Mouse (Mus musculus) lung, embryonic 16.5 days (tissue): ENCODE results near the gene Mybpc3. TPM values are rescaled to one million over a fixed set of nuclear protein-coding genes. Genes with fewer than 3 reads are reported as not detected.

Experiments used
- ATAC-seq: fragments of 200-750 bp; cut with Nextera tagmentation; 2 replicates; pipeline ENCODE4 v1.8.0; 2017; ENCODE audit warnings: low read depth, mild to moderate bottlenecking, moderate library complexity
- H3K27ac ChIP-seq: fragments of 300-500 bp; sonication (generic); 2 replicates; pipeline ENCODE4 v1.5.1; 2014; ENCODE audit warnings: mild to moderate bottlenecking, control low read depth, low read length
- H3K27me3 ChIP-seq: fragments of 300-500 bp; sonication (generic); 2 replicates; pipeline ENCODE4 v1.6.1; 2014; ENCODE audit warnings: low read depth, low read length, mixed read lengths; ENCODE audit not compliant: control insufficient read depth, insufficient read depth
- H3K36me3 ChIP-seq: fragments of 300-500 bp; sonication (generic); 2 replicates; pipeline ENCODE4 v1.6.1; 2014; ENCODE audit warnings: low read length; ENCODE audit not compliant: control insufficient read depth, insufficient read depth
- H3K4me1 ChIP-seq: fragments of 300-500 bp; sonication (generic); replicated peaks from 2 replicates; pipeline ENCODE4 v1.6.1; 2014; ENCODE audit warnings: low read length, mixed read lengths; ENCODE audit not compliant: control insufficient read depth, insufficient read depth
- H3K4me2 ChIP-seq: fragments of 300-500 bp; sonication (generic); 2 replicates; pipeline ENCODE4 v1.6.1; 2014; ENCODE audit warnings: low read depth, low read length, control low read depth
- H3K4me3 ChIP-seq: fragments of 300-500 bp; sonication (generic); 2 replicates; pipeline ENCODE4 v1.5.1; 2014; ENCODE audit warnings: mild to moderate bottlenecking, low read length, control low read depth
- H3K9ac ChIP-seq: fragments of 300-500 bp; sonication (generic); 2 replicates; pipeline ENCODE4 v1.6.1; 2014; ENCODE audit warnings: low read length, control low read depth
- H3K9me3 ChIP-seq: fragments of 300-500 bp; sonication (generic); 2 replicates; pipeline ENCODE4 v1.6.1; 2016; ENCODE audit warnings: low read length; ENCODE audit not compliant: control insufficient read depth
- WGBS: fragments of 180-500 bp; shearing (Covaris S2); extraction: QIAGEN DNeasy Blood & Tissue Kit; methylation state at CpG from one replicate; pipeline ENCODE4 v1.1.7; 2014; 5-methylcytosine and 5-hydroxymethylcytosine counted together
- polyA plus RNA-seq: library from polyadenylated mRNA; unstranded; fragments of >200 nt; fragmentation: Nextera tagmentation; extraction: Ambion mirVana; gene quantifications from 2 replicates; pipeline ENCODE4 v1.2.1, GENCODE M21; 2015

Gene Mybpc3
- 13.0 and 18.0 TPM in 2 replicates for polyA plus RNA-seq

- Histone ChIP-seq H3K4me3 (no peak within 1 kb of the TSS), H3K4me2 (no peak within 1 kb of the TSS), H3K27ac (no peak within 1 kb of the TSS), H3K4me1 (peaks cover 4% of the 10 kb centered on the region; the same call in 1 of the 2 replicates), H3K36me3 (no peaks in the 10 kb centered on the region), H3K27me3 (no peaks in the 10 kb centered on the region; the same call in 1 of the 2 replicates), H3K9ac (no peak within 1 kb of the TSS), H3K9me3 (no peaks in the 10 kb centered on the region)
- no peak for ATAC-seq
- 76% methylated on average over 11 of the region's 11 CpGs for WGBS
Measured at GRCm38 (mm10) chr2:91117585-91118275, at the start of gene Mybpc3. TSS of gene Mybpc3 (plus strand) at chr2:91118144.

- 53% methylated on average over 13 of the region's 13 CpGs for WGBS
- H3K27ac ChIP-seq, result no peak overlapping the region
Measured at GRCm38 (mm10) chr2:91068162-91068871, 49.6 kb upstream of the Mybpc3 start.

GRCm38 (mm10) chr2:91068872-91069165 lies 49.1 kb upstream of the Mybpc3 start:
- peaks cover 2% of the 10 kb centered on the region for H3K36me3 ChIP-seq
- H3K9me3 ChIP-seq, result no peaks in the 10 kb centered on the region
- 37% methylated on average over 6 of the region's 6 CpGs for WGBS
- H3K4me1 ChIP-seq, result peaks cover 20% of the 10 kb centered on the region
- peak overlapping the region; percentile 68 for H3K4me3 ChIP-seq
- no peak overlapping the region for H3K27ac ChIP-seq
- no peaks in the 10 kb centered on the region for H3K27me3 ChIP-seq
- peak overlapping the region; percentile 53 for H3K9ac ChIP-seq
- no peak for ATAC-seq
- peak overlapping the region; percentile 83 for H3K4me2 ChIP-seq

More at GRCm38 (mm10) chr2:91068162-91068871, 49.6 kb upstream of the Mybpc3 start:
- Histone ChIP-seq H3K4me2 (peak overlapping the region; percentile 83; the same call in 1 of the 2 replicates), H3K9me3 (no peaks in the 10 kb centered on the region), H3K9ac (peak overlapping the region; percentile 53), H3K4me1 (peaks cover 20% of the 10 kb centered on the region), H3K36me3 (peaks cover 5% of the 10 kb centered on the region), H3K4me3 (peak overlapping the region; percentile 68), H3K27me3 (no peaks in the 10 kb centered on the region)
- no peak for ATAC-seq

GRCm38 (mm10) chr2:91069306-91070000 lies 48.5 kb upstream of the Mybpc3 start:
- peak overlapping the region; percentile 68 for H3K4me3 ChIP-seq
- no peaks in the 10 kb centered on the region for H3K9me3 ChIP-seq
- ATAC-seq, result peak; percentile 5; the same call in 1 of the 2 replicates
- peaks cover 20% of the 10 kb centered on the region for H3K4me1 ChIP-seq
- peak overlapping the region; percentile 64 for H3K9ac ChIP-seq
- peak overlapping the region; percentile 83 for H3K4me2 ChIP-seq
- peaks cover 2% of the 10 kb centered on the region for H3K36me3 ChIP-seq
- peak overlapping the region; percentile 84 for H3K27ac ChIP-seq
- WGBS, result 5% methylated on average over 14 of the region's 14 CpGs
- H3K27me3 ChIP-seq, result no peaks in the 10 kb centered on the region

GRCm38 (mm10) chr2:91070076-91070800 lies 47.7 kb upstream of the Mybpc3 start, which contains the start of gene Slc39a13:
TSS of gene Slc39a13 (minus strand) at chr2:91070417.
- peak within 1 kb of the TSS; percentile 64 for H3K9ac ChIP-seq
- 2% methylated on average over 61 of the region's 69 CpGs for WGBS
- H3K9me3 ChIP-seq, result no peaks in the 10 kb centered on the region
- peaks cover 20% of the 10 kb centered on the region for H3K4me1 ChIP-seq
- H3K4me2 ChIP-seq, result peak within 1 kb of the TSS; percentile 83
- H3K4me3 ChIP-seq, result peak within 1 kb of the TSS; percentile 68
- no peaks in the 10 kb centered on the region for H3K36me3 ChIP-seq
- peak; percentile 97 for ATAC-seq
- H3K27ac ChIP-seq, result peak within 1 kb of the TSS; percentile 84
- H3K27me3 ChIP-seq, result no peaks in the 10 kb centered on the region

- Histone ChIP-seq H3K4me2 (peak overlapping the region; percentile 83), H3K27ac (peak overlapping the region; percentile 84), H3K4me1 (peaks cover 20% of the 10 kb centered on the region), H3K36me3 (no peaks in the 10 kb centered on the region), H3K9ac (peak overlapping the region; percentile 64), H3K4me3 (peak overlapping the region; percentile 68), H3K9me3 (no peaks in the 10 kb centered on the region), H3K27me3 (no peaks in the 10 kb centered on the region)
- WGBS, result 83% methylated on average over 10 of the region's 10 CpGs
- no peak for ATAC-seq
Measured at GRCm38 (mm10) chr2:91071059-91071458, 46.9 kb upstream of the Mybpc3 start.

- H3K4me1 ChIP-seq, result peaks cover 20% of the 10 kb centered on the region
- H3K4me3 ChIP-seq, result no peak overlapping the region
- WGBS, result 16% methylated on average over 1 of the region's 1 CpGs
- no peaks in the 10 kb centered on the region for H3K9me3 ChIP-seq
- H3K36me3 ChIP-seq, result no peaks in the 10 kb centered on the region
- no peak overlapping the region for H3K9ac ChIP-seq
- no peak for ATAC-seq
- H3K27me3 ChIP-seq, result no peaks in the 10 kb centered on the region
- no peak overlapping the region for H3K4me2 ChIP-seq
- no peak overlapping the region for H3K27ac ChIP-seq
Measured at GRCm38 (mm10) chr2:91072092-91072491, 45.9 kb upstream of the Mybpc3 start.

- Histone ChIP-seq H3K9ac (peak overlapping the region; percentile 79), H3K4me1 (peaks cover 6% of the 10 kb centered on the region), H3K9me3 (no peaks in the 10 kb centered on the region), H3K36me3 (no peaks in the 10 kb centered on the region), H3K4me3 (peak overlapping the region; percentile 60), H3K27me3 (no peaks in the 10 kb centered on the region), H3K27ac (no peak overlapping the region), H3K4me2 (peak overlapping the region; percentile 96)
- ATAC-seq, result no peak
- 14% methylated on average over 12 of the region's 12 CpGs for WGBS
Measured at GRCm38 (mm10) chr2:91077957-91078313, 40.0 kb upstream of the Mybpc3 start.
